Mouse (Mus musculus): ENCODE measurements around the gene Fbxo42. TPM values are rescaled to one million over a fixed set of nuclear protein-coding genes. Genes with fewer than 3 reads are reported as not detected.

Fbxo42 gene
- 17.6 and 18.1 TPM in 2 replicates for polyA plus RNA-seq (2015; fragmentation: Nextera tagmentation; extraction: Ambion mirVana)

DNA sequence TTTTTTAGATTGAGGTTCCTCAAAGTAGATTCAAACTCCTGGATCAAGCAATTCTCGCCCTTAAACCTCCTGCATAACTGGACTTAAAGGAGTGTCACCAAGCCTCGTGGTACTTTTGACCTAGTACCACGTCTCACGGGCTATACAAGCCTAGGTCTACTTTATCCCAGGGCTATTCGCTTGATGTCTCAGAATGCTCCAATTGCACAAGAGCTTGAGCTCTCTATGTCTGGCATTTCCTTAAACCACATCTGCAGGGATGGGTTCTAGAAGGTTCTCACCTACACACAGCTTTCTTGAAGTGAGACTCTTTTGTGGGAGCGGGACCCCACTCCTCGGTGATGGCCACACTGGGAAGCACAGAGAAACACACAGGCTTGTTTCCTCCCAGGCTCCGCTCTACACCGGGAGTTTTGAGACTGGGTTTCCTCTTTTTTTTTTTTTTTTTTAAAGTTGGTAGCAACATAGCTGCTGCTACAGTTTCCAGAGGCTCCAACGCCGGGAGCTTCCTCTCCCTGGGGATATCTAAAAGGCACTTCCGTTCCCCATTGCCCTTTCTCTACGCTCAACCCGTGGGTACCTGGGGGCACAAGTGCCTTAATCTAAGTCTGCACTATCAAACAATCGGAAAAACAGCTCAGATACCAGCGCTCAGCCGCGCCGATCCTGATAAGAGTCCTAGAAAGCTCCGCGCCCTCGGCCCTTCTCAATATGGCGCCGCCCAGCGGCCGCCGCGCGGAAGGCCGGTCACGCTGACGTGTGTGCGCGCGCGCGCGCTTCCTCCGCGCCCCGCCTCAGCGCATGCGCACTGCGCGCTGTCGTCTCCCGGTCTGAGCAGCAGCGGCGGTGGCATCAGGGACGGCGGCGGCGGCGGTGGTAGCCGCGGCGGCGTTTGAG lies at the start of gene Fbxo42:
Fbxo42 (plus strand) TSS at position 802 of the 897 bp plus-strand sequence.

DNA sequence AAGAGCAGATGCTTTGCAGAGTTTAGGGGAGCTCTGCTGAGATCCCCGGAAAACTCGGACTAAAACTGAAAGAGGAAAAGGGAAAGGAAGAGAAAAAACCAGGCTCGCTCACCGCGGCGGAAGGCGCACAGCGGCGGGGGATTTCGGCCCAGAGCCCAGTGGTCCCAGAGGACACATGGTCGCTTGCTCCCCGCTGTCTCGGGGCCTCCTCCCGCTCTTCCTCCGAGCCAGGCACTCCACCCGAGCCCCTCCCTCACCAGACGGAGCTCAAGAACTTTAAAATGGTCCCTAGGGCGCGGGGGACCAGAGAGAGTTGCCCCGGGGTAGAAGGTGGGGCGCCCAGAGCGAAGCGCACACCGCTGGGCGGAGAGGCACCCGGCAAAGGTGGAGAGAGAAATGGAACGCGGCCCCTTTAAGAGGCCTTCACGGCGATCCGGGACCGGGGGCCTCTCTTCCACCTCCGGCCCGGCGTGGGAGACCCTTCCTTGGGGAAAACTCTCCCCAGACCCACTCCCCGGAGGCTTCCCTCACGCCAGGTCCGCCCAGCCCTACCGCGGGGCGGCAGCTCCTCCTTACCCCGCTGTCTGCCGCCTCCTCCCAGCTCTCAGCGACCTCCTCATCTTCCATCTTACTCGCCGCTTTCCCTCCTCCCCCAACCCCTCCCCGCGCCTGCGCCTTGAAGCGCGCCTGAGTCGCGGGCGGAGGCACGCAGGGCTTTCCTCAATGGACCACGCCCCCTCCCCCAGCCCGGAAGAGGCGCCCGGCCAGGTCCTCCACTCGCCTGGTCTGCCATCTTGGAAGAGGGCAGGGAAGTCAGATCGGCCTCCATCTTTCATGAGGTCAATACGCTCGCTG lies 8.4 kb upstream of the Fbxo42 start, which contains the start of gene Szrd1:
Szrd1 (minus strand) TSS at position 660 of the 855 bp plus-strand sequence.

DNA sequence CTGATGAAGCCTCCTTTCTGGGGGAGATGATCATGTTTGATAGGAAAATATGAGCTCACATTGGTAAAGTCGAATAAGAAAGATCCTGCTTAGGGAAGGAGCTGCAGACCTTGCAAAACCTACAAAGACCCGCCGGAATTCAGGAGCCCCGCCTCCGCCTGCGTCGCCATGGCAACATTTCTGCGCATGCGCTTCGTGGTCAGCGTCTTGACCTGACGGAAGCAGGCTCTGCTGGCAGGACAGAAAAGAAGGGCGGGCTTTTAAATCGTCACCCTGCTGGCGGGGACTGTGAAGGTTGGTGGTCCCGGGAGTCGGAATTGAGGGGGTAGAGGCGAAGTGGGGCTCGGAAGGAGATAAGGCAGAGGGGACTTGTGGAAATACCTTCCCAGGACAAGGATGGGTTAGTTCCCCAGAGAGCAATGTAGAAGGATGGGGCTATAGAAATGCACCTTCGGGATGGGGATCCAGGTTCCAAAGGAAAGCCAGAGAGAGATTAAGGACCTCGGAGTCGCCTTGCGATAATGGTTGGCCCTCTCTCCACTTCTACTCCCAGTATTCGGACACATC lies 66.1 kb downstream of the Fbxo42 start, which contains the start of gene Rsg1:
Rsg1 (plus strand) TSS at position 187 of the 567 bp plus-strand sequence.

GRCm38 (mm10) chr4:141239388-141240125 lies 91.8 kb downstream of the Fbxo42 start, which contains the start of gene Arhgef19:
Gene Arhgef19 (plus strand): TSS chr4:141239499.

Other genes starting within 250 kb of the Fbxo42 start
- gene Padi2, start 241.6 kb upstream of the Fbxo42 start, polyA plus RNA-seq (2015; fragmentation: Nextera tagmentation; extraction: Ambion mirVana), result 3.7 and 3.8 TPM in 2 replicates
- 611 and 636 TPM in 2 replicates for gene Sdhb, start 186.7 kb upstream of the Fbxo42 start, polyA plus RNA-seq (2015; fragmentation: Nextera tagmentation; extraction: Ambion mirVana)
- gene Atp13a2, start 161.0 kb upstream of the Fbxo42 start, polyA plus RNA-seq (2015; fragmentation: Nextera tagmentation; extraction: Ambion mirVana), result 176 and 204 TPM in 2 replicates
- gene Mfap2, start 137.5 kb upstream of the Fbxo42 start, polyA plus RNA-seq (2015; fragmentation: Nextera tagmentation; extraction: Ambion mirVana), result 137 and 164 TPM in 2 replicates
- 3.4 TPM in 2 replicates for gene Crocc, start 87.4 kb upstream of the Fbxo42 start, polyA plus RNA-seq (2015; fragmentation: Nextera tagmentation; extraction: Ambion mirVana)
- 56.6 and 57.3 TPM in 2 replicates for gene Necap2, start 69.6 kb upstream of the Fbxo42 start, polyA plus RNA-seq (2015; fragmentation: Nextera tagmentation; extraction: Ambion mirVana)
- gene Spata21, start 59.6 kb upstream of the Fbxo42 start, polyA plus RNA-seq (2015; fragmentation: Nextera tagmentation; extraction: Ambion mirVana), result 1.8 and 1.9 TPM in 2 replicates
- 17.0 and 17.4 TPM in 2 replicates for gene Szrd1, start 8.1 kb upstream of the Fbxo42 start, polyA plus RNA-seq (2015; fragmentation: Nextera tagmentation; extraction: Ambion mirVana)
- 6.8 and 7.7 TPM in 2 replicates for gene Rsg1, start 66.0 kb downstream of the Fbxo42 start, polyA plus RNA-seq (2015; fragmentation: Nextera tagmentation; extraction: Ambion mirVana)
- gene Arhgef19, start 91.6 kb downstream of the Fbxo42 start, polyA plus RNA-seq (2015; fragmentation: Nextera tagmentation; extraction: Ambion mirVana), result 2.4 and 2.9 TPM in 2 replicates
- gene Epha2, start 153.3 kb downstream of the Fbxo42 start, polyA plus RNA-seq (2015; fragmentation: Nextera tagmentation; extraction: Ambion mirVana), result 0.45 and 0.59 TPM in 2 replicates
- 54.6 and 64.8 TPM in 2 replicates for gene Fam131c, start 220.3 kb downstream of the Fbxo42 start, polyA plus RNA-seq (2015; fragmentation: Nextera tagmentation; extraction: Ambion mirVana)